Mouse (Mus musculus) limb, embryonic 15.5 days (tissue): ENCODE measurements around the gene Higd2a. TPM values are rescaled to one million over a fixed set of nuclear protein-coding genes. Genes with fewer than 3 reads are reported as not detected.

ENCODE experiments used
- ATAC-seq: fragments of 200-750 bp; cut with Nextera tagmentation; 2 replicates; pipeline ENCODE4 v1.8.0; 2017; ENCODE audit warnings: low read depth, moderate TSS enrichment; ENCODE audit not compliant: insufficient number of reproducible peaks, low FRiP score, low TSS enrichment
- H3K27ac ChIP-seq: fragments of 300-500 bp; sonication (generic); 2 replicates; pipeline ENCODE4 v1.5.1; 2015; ENCODE audit warnings: moderate library complexity, mild to moderate bottlenecking, inconsistent platforms
- H3K27me3 ChIP-seq: fragments of 300-500 bp; sonication (generic); 2 replicates; pipeline ENCODE4 v1.6.1; 2015; ENCODE audit warnings: inconsistent platforms
- H3K36me3 ChIP-seq: fragments of 300-500 bp; sonication (generic); 2 replicates; pipeline ENCODE4 v1.6.1; 2015; ENCODE audit warnings: inconsistent platforms
- H3K4me1 ChIP-seq: fragments of 300-500 bp; sonication (generic); 2 replicates; pipeline ENCODE4 v1.6.1; 2015; ENCODE audit warnings: inconsistent platforms
- H3K4me2 ChIP-seq: fragments of 300-500 bp; sonication (generic); 2 replicates; pipeline ENCODE4 v1.6.1; 2015; ENCODE audit warnings: mild to moderate bottlenecking, inconsistent platforms
- H3K4me3 ChIP-seq: fragments of 300-500 bp; sonication (generic); 2 replicates; pipeline ENCODE4 v1.5.1; 2015; ENCODE audit warnings: mild to moderate bottlenecking, inconsistent platforms
- H3K9ac ChIP-seq: fragments of 300-500 bp; sonication (generic); 2 replicates; pipeline ENCODE4 v1.6.1; 2015; ENCODE audit warnings: inconsistent platforms
- H3K9me3 ChIP-seq: fragments of 300-500 bp; sonication (generic); 2 replicates; pipeline ENCODE4 v1.6.1; 2016; ENCODE audit warnings: inconsistent platforms
- WGBS: fragments of 180-500 bp; shearing (Covaris S2); methylation state at CpG from one replicate; pipeline ENCODE4 v1.1.7; 2015; 5-methylcytosine and 5-hydroxymethylcytosine counted together
- polyA plus RNA-seq: library from polyadenylated mRNA; unstranded; fragments of >200 nt; fragmentation: Nextera tagmentation; extraction: Ambion mirVana; gene quantifications from 2 replicates; pipeline ENCODE4 v1.2.1, GENCODE M21; 2015

Higd2a gene
- polyA plus RNA-seq, 1 experiment from 2014 or later: 153 TPM

DNA sequence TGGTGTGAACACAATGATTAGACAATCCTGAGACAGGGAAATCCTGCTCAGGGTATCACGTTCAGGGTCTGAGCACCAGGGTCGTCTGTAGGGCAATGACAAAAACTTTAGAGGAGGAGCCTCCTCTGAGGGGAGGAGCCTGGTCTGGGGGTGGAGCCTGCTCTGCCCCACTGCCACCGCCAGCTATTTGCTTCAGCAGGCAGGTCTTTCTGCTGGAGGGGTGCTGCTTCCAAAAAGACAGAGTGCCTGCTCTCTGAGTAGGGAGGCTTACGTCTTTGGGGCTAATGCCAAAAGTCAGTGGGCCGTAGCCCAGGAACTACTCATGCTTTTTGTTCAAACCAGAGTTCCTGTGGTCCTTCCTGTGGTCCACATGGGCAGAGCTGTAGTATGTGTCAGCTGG, 21.6 kb upstream of the Higd2a start:
- Histone ChIP-seq H3K27me3 (no peaks in the 10 kb centered on the region), H3K4me3 (no peak overlapping the region), H3K9ac (no peak overlapping the region), H3K9me3 (no peaks in the 10 kb centered on the region), H3K4me2 (no peak overlapping the region), H3K27ac (no peak overlapping the region), H3K36me3 (0 out of 2 replicates have a peak, but pooled peaks cover 2% of the 10 kb centered on the region), H3K4me1 (peaks cover 14% of the 10 kb centered on the region)
- no peak for ATAC-seq
- 45% methylated on average over 5 of the region's 5 CpGs for WGBS

DNA sequence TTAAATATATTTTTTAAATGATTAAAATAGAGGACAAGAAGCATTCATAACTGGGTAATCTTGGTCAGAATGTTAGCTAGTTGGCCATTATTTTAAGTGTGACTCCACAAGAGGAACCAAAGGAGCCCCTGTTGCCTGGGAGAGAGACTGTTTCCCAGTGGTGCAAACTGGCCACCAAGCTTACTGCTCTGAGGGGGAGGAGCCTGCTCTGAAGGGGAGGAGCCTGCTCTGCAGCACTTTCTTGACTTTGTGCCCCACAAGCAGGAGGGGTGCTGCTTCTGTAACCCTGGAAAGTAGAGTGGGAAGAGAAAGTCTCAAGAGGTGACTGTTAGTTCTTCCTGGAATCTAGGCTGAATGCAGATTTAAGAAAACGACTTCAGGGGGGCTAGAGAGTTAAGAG, 20.7 kb upstream of the Higd2a start:
- peaks cover 3% of the 10 kb centered on the region; the same call in 1 of the 2 replicates for H3K27me3 ChIP-seq
- no peak for ATAC-seq
- H3K4me1 ChIP-seq: peaks cover 10% of the 10 kb centered on the region
- 51% methylated on average over 1 of the region's 1 CpGs for WGBS
- H3K4me2 ChIP-seq: no peak overlapping the region
- H3K4me3 ChIP-seq: no peak overlapping the region
- no peak overlapping the region for H3K9ac ChIP-seq
- H3K9me3 ChIP-seq: no peaks in the 10 kb centered on the region
- H3K36me3 ChIP-seq: no peaks in the 10 kb centered on the region
- H3K27ac ChIP-seq: no peak overlapping the region

DNA sequence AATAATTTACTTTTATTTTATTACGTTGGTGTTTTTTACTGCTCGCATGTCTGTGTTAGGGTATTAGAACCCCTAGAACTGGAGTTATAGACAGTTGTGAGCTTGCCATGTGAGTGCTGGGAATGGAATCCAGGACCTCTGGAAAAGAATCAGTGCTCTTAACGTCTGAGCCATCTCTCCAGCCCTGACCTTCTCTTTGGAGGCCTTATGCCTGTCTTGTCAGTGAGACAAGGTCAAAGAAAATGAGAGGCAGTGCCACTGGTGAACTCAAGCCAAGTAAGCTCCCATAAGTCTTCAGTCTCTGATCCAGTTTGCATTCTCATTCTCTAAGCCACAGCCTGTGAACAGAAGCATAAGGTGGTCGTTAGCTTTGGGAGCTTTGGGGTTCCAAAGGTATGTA, 19.3 kb upstream of the Higd2a start:
- no peak for ATAC-seq
- 68% methylated on average over 4 of the region's 4 CpGs for WGBS
- H3K4me3 ChIP-seq: no peak overlapping the region
- no peak overlapping the region for H3K9ac ChIP-seq
- H3K4me1 ChIP-seq: peaks cover 7% of the 10 kb centered on the region
- no peaks in the 10 kb centered on the region for H3K9me3 ChIP-seq
- H3K27ac ChIP-seq: no peak overlapping the region
- H3K27me3 ChIP-seq: peaks cover 3% of the 10 kb centered on the region; the same call in 1 of the 2 replicates
- no peak overlapping the region for H3K4me2 ChIP-seq
- H3K36me3 ChIP-seq: no peaks in the 10 kb centered on the region

DNA sequence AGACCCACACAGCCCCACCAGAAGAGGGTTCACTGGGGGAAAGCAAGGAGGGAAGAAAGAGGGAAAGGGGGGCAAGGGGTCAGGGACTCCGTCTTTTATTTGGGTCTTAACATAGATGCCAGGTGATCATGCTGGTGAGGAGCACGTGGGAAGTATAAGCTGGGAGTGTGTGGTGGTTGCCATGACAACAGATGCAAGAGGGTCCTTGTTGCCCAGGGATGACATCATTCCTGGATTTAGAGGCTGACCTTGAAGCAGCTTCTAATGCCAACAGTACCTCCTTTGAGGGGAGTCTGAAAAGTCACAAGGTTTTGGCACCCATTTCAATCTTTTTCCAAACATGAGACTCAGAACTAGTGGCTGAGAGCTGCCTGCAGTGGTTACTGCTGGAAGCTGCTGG, 18.4 kb upstream of the Higd2a start:
- Histone ChIP-seq H3K9me3 (no peaks in the 10 kb centered on the region), H3K36me3 (0 out of 2 replicates have a peak, but pooled peaks cover 1% of the 10 kb centered on the region), H3K27ac (0 out of 2 replicates have a peak overlapping the region, but pooled peaks have one; percentile 27), H3K4me1 (peaks cover 13% of the 10 kb centered on the region), H3K9ac (no peak overlapping the region), H3K4me3 (no peak overlapping the region), H3K4me2 (no peak overlapping the region), H3K27me3 (peaks cover 3% of the 10 kb centered on the region; the same call in 1 of the 2 replicates)
- 31% methylated on average over 2 of the region's 2 CpGs for whole genome bisulfite sequencing
- no peak for ATAC-seq

DNA sequence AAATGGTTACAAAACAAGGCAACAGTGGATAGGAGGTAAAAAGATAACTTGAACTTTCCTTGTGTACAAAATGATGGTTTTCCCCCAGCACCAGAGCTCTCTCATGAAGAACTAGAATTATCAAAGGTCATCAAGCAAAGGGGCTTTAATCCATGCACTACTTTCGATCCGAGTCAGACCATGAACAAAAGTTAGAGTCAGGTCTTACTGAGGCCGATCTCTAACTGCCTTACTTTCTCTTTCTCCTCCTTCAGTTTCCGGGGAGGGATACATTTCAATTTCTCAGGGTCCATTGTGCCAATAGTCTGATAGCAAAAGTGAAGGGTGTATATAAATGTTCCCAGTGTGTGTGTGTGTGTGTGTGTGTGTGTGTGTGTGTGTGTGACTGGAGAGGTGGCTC, 17.4 kb upstream of the Higd2a start:
- no peaks in the 10 kb centered on the region for H3K9me3 ChIP-seq
- WGBS: 83% methylated on average over 4 of the region's 4 CpGs
- H3K9ac ChIP-seq: no peak overlapping the region
- ATAC-seq: no peak
- H3K4me3 ChIP-seq: no peak overlapping the region
- no peak overlapping the region for H3K27ac ChIP-seq
- H3K4me2 ChIP-seq: no peak overlapping the region
- peaks cover 7% of the 10 kb centered on the region; the same call in 1 of the 2 replicates for H3K36me3 ChIP-seq
- H3K27me3 ChIP-seq: peaks cover 3% of the 10 kb centered on the region; the same call in 1 of the 2 replicates
- peaks cover 14% of the 10 kb centered on the region for H3K4me1 ChIP-seq

DNA sequence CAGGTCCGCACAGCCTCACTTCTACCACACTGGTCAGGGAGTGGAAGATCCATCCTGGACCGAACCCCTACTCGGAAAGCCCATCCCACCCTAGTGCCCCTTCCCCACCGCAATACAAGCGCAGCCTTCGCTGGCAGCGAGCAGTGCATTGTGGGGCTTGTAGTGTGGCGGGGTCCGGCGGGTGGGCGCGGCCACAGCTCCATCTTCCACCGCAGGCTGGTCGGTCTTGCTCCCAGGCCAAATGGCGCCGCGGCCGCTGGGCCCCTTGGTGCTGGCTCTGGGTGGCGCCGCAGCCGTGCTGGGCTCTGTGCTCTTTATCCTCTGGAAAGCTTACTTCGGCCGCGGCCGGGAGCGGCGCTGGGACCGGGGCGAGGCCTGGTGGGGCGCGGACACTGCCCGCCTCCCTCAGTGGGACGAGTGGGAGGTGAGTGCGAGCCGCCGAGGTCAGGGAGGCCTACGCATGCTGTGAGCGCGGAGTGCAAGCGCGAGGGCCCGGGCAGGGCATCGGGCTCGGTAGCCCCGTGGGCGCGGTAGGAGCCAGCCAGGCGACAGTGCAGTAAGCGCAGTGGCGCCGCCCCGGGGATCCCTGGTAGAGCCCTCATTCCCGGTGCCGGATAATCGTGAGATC, 15.0 kb upstream of the Higd2a start, which contains the start of gene Arl10:
Gene Arl10 (plus strand): TSS at position 162 of the 628 bp plus-strand sequence.
- Histone ChIP-seq H3K4me1 (peaks cover 16% of the 10 kb centered on the region), H3K36me3 (peaks cover 31% of the 10 kb centered on the region; the same call in 1 of the 2 replicates), H3K9ac (peak within 1 kb of the TSS; percentile 86), H3K27ac (peak within 1 kb of the TSS; percentile 84), H3K27me3 (peaks cover 3% of the 10 kb centered on the region; the same call in 1 of the 2 replicates), H3K9me3 (no peaks in the 10 kb centered on the region), H3K4me2 (peak within 1 kb of the TSS; percentile 86), H3K4me3 (peak within 1 kb of the TSS; percentile 97)
- peak; percentile 85 for ATAC-seq
- WGBS: under 1% methylated on average over 55 of the region's 55 CpGs

DNA sequence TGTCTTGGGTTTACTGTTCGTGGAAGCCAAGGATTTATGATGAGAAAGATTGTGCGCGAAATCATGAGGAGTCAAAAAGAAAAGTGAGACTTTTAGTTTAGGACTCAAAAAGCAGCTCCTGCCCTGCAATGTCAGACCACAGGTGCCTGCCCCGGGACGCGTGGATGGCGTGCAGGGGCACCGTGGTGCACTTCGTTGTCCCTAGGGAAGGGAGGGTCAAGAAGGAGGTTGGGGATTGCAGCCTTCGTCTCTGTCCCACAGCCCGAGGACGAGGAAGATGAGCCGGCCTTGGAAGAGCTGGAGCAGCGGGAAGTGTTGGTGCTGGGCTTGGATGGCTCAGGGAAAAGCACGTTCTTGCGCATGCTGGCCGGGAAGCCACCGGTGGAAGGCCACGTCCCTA, 14.5 kb upstream of the Higd2a start:
- Histone ChIP-seq H3K4me1 (peaks cover 16% of the 10 kb centered on the region), H3K36me3 (peaks cover 36% of the 10 kb centered on the region), H3K27ac (peak overlapping the region; percentile 84; the same call in 1 of the 2 replicates), H3K9me3 (no peaks in the 10 kb centered on the region), H3K9ac (peak overlapping the region; percentile 86), H3K27me3 (peaks cover 3% of the 10 kb centered on the region; the same call in 1 of the 2 replicates), H3K4me2 (peak overlapping the region; percentile 86), H3K4me3 (peak overlapping the region; percentile 97)
- ATAC-seq: no peak; the same call in 1 of the 2 replicates
- WGBS: 1% methylated on average over 19 of the region's 19 CpGs

DNA sequence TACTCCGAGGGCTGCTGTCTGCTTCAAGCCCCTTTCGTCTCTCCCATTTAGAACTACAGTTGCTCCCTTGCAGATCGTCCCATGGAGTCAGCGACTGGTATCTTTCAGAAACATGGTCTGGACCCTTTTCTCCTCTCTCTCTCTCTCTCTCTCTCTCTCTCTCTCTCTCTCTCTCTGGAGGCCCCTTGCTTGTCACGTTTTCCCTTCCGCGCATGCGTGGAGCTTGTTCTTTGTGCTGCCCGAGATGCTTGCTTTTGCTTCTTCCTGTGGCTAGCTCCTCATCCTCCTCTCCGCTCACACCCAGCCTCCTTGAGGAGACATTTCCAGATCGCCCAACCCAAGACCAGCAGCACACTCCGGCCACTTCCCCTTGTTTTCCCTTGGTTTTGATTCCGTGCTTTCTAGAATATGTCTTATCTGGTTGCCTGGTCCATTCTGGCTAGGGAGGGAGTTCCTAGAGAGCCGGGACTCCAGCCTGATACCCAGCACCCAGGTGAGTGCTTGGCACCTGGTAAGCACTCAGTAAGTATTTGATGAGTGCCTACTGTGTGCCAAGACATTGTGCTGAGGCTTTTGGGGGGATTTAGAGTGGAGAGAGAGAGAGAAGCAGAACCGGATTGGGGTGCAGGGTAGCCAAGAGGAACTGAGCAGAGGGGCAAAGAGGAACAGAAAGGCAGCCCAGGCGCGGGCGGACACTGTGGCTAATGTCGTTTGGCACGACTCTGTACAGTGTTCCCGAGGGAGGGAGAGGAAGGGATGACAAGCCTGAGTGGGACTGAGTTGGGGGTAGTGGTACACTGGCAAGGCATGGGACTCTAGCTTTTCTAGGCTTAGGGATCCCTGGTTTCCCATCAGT, 12.1 kb upstream of the Higd2a start:
- Histone ChIP-seq H3K9ac (no peak overlapping the region), H3K4me1 (peaks cover 16% of the 10 kb centered on the region), H3K9me3 (no peaks in the 10 kb centered on the region), H3K27ac (no peak overlapping the region), H3K36me3 (peaks cover 60% of the 10 kb centered on the region), H3K4me3 (no peak overlapping the region), H3K4me2 (no peak overlapping the region), H3K27me3 (peaks cover 3% of the 10 kb centered on the region; the same call in 1 of the 2 replicates)
- WGBS: 84% methylated on average over 21 of the region's 21 CpGs
- ATAC-seq: no peak

DNA sequence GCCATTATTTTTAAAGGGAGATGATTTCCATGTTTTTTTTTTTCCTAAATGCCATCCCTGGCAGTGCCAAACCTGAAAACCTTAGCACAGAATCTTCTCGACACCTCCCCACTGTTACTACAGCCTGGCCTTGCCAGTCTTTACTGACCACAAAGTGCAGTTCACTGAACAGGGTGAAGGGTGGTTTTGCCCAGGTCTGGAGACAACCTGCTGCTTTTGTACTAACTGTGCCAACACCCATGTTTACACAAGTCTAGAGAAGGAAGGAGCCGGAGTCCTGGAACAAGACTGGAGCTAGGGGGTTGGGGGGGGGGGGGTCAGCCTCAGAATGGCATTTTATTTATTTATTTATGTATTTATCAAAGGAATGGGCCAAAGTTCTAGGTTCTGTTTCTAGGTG, 8.6 kb upstream of the Higd2a start:
- Histone ChIP-seq H3K4me1 (0 out of 2 replicates have a peak, but pooled peaks cover 3% of the 10 kb centered on the region), H3K27me3 (no peaks in the 10 kb centered on the region), H3K9me3 (no peaks in the 10 kb centered on the region), H3K9ac (no peak overlapping the region), H3K36me3 (peaks cover 94% of the 10 kb centered on the region), H3K4me3 (no peak overlapping the region), H3K27ac (no peak overlapping the region), H3K4me2 (no peak overlapping the region)
- no peak for ATAC-seq
- 69% methylated on average over 2 of the region's 2 CpGs for WGBS

DNA sequence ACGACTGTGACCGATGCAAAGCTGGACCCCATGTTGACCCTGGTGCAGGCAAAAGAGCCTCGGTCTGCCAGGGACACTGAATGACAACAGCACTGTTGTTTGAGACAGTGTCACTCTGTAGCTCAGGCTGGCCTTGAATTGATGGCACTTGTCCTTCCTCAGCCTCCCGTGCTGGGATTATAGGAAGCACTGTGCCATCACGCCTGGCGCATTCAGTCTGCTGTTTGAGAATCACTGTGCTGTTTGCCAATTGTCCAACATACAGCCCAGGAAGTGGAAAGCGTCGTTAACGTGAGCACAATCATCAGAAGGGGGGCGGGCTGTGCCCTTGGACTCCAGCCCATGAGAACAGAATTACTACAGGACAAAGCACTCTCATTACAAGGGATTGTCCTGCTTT, 7.9 kb upstream of the Higd2a start:
- Histone ChIP-seq H3K36me3 (peaks cover 96% of the 10 kb centered on the region), H3K4me1 (0 out of 2 replicates have a peak, but pooled peaks cover 3% of the 10 kb centered on the region), H3K4me2 (no peak overlapping the region), H3K27ac (no peak overlapping the region; the same call in 1 of the 2 replicates), H3K9me3 (no peaks in the 10 kb centered on the region), H3K27me3 (no peaks in the 10 kb centered on the region), H3K4me3 (no peak overlapping the region), H3K9ac (no peak overlapping the region)
- ATAC-seq: no peak
- 81% methylated on average over 10 of the region's 10 CpGs for WGBS

DNA sequence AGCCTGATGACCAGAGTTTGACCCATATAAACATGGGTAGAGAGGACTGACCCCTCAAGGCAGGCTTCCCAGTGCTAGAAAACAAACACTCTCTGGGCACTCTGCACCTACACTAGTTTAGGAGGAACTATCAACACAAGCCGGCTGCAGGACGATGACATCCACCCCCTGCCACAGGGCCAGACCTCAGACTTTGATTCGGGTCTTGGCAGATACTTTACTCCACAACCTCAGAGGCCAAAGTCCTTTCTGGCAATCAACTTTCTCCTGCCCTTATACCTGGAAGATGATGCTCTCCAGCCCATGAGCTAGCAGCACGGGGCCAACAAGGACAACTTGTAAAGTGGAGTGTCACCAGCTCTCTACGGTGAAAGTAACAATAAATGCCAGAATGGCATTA, 7.1 kb upstream of the Higd2a start:
- WGBS: 84% methylated on average over 5 of the region's 5 CpGs
- Histone ChIP-seq H3K27me3 (no peaks in the 10 kb centered on the region), H3K4me2 (no peak overlapping the region), H3K4me1 (no peaks in the 10 kb centered on the region), H3K4me3 (no peak overlapping the region), H3K9me3 (no peaks in the 10 kb centered on the region), H3K27ac (no peak overlapping the region), H3K36me3 (peaks cover 94% of the 10 kb centered on the region), H3K9ac (no peak overlapping the region)
- no peak for ATAC-seq

DNA sequence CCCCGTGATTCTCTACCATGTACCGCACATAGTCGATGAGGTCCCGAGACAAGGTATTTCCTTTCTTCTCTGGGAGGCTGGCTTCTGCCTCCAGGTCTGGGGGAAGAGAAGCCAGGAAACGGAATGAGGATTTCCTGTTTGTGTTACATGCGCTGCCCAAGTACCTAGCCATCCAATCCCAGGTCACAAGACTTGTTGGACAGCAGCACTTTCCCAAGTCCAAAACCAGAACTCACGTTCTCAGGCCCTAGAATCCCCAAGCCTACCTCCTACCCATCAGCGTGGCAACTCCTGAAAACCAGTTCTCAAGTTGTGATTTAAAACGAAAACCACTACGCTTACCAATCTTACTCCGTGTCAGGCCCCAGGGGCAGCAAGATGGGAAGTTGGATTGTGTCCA, 4.2 kb upstream of the Higd2a start:
- H3K4me2 ChIP-seq: no peak overlapping the region
- no peak for ATAC-seq
- H3K36me3 ChIP-seq: peaks cover 70% of the 10 kb centered on the region
- no peaks in the 10 kb centered on the region for H3K27me3 ChIP-seq
- H3K4me1 ChIP-seq: peaks cover 9% of the 10 kb centered on the region
- WGBS: 89% methylated on average over 11 of the region's 11 CpGs
- H3K4me3 ChIP-seq: no peak overlapping the region
- H3K9ac ChIP-seq: no peak overlapping the region
- no peaks in the 10 kb centered on the region for H3K9me3 ChIP-seq
- no peak overlapping the region for H3K27ac ChIP-seq
